Mouse (Mus musculus): ENCODE data around the gene Rassf7.

Rassf7 gene

DNA sequence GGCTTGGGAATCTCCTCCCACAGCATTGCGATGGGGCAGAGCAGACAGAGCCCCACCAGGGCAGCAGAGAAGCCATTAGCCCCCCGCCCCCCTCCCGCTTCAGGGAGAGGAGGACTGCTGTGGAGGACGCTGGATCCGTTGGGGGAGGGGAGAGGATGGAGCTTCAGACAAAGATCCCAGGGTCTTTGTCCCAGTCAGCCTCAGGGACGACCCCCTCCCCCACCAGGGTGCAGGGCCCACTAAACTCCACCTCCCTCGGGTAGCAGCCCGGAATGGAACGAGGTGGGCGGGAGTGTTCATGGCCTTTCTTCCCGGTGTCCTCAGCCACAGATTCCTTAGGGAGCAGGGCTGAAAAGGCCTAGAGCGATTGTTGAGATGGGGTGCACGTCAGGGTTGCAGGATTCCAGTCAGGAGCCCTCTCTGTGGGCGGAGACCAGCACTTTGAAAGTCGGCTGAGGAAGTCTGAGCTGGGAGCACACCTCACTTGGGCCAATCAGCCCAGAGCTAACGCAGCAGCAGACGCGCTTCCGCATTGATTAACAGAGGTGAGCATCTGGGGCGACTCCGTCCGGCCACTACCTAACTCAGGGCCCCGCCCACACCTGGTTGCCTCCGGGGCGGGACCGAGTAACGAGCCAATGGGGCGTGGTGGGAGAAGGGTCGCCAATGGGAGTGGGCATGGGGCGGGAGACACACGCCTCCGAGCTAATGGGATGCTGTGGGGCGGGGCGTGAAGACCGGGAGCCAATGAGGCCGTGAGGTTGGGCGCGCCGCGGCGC, at the start of gene Rassf7:
Gene Rassf7 (plus strand): TSS at position 760 of the 779 bp plus-strand sequence.
- DNase-seq (ENCODE audit: low spot score in 2 of 2) = peak; percentile 68 to 86

DNA sequence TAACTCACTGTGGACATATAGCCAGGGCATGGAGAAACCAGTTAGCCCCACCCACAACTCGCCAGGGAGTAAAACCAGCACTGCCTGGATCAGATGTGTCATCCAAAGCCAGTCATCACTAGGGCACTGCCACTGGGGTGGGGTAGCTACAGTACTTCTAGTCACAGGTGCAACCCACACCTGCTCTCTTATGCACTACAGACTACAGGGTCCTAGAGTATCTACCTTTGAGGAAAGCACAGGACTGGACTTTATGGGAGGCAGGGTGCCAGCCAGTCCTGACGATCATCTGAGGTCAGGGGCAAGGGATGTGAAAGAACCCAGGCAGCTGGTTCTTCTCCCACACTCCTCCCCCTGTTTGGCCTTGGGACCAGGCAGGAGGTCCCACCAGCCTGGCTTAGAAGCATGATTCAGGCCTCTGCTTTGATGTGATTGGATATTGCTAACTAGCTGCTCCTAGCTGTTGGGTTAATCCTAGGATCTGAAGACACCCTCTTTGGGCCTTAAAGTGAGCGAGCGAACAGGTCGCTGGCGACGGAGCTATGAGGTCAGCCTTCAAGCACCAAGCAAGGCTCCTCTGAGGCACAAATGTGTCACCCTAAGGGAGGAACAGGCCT, 47.7 kb upstream of the Rassf7 start:
- DNase-seq (ENCODE audit: low spot score in 2 of 2) = no peak

- no peak for DNase-seq (ENCODE audit: low spot score in 2 of 2)
These were observed 47.1 kb upstream of the Rassf7 start for GRCm38 (mm10) chr7:141168518-141168953.

- no peak for DNase-seq (ENCODE audit: low spot score in 2 of 2)
These were observed 46.4 kb upstream of the Rassf7 start for GRCm38 (mm10) chr7:141169300-141169699.

DNA sequence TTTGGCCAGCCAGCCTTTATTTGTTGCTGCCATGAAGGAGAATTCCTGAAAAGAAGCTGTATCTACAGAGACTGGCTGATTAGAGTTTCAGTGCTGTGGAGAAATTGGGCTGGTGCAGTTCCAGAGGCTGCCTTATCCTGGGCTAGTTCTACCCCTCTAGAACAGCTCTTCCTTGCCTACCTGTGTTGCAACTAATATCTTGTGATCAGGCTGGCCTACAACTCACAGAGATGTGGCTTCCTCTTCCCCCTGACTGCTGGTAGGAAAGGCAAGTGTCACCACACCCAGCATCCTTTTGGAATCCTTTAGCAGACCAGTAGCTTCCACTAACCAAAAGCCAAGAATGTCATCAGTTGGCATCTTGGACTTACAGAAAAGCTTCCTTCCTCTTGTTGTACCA, 45.8 kb upstream of the Rassf7 start:
- DNase-seq (ENCODE audit: low spot score in 2 of 2) = no peak

- DNase-seq (ENCODE audit: low spot score in 2 of 2) = peak; percentile 75 to 89
These were observed 43.3 kb upstream of the Rassf7 start, which contains the start of gene Rnh1 for GRCm38 (mm10) chr7:141172116-141173006. Rnh1 (minus strand) TSS chr7:141172857.

- DNase-seq (ENCODE audit: low spot score in 2 of 2) = no peak
These were observed 42.3 kb upstream of the Rassf7 start for GRCm38 (mm10) chr7:141173323-141173850.

- DNase-seq (ENCODE audit: low spot score in 2 of 2) = no peak
These were observed 40.6 kb upstream of the Rassf7 start for GRCm38 (mm10) chr7:141175068-141175467.

- peak; percentile 78 to 86 for DNase-seq (ENCODE audit: low spot score in 2 of 2)
These were observed 39.5 kb upstream of the Rassf7 start for GRCm38 (mm10) chr7:141176173-141176572.

- no peak for DNase-seq (ENCODE audit: low spot score in 2 of 2)
These were observed 27.5 kb upstream of the Rassf7 start for GRCm38 (mm10) chr7:141188194-141188593.

DNA sequence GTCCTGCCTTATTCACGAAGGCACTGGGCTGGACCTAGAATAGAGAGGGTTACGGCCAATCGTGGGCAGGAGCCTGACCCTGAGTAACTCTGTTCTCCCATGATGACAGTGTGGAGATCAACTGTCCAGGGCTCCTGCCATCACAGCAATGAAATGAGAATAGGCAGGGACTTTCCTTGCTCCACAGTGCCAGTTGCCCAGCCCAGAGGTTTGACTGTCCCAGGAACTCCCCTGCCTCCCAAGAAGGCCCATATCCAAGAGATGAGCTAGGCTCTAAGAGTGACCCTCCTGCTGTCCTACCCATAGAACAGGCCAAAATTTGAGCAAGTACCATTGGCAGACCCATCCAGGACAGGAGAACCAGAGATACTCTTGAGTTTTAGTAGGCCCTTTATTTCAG, 26.9 kb upstream of the Rassf7 start:
- DNase-seq (ENCODE audit: low spot score in 2 of 2) = no peak

DNA sequence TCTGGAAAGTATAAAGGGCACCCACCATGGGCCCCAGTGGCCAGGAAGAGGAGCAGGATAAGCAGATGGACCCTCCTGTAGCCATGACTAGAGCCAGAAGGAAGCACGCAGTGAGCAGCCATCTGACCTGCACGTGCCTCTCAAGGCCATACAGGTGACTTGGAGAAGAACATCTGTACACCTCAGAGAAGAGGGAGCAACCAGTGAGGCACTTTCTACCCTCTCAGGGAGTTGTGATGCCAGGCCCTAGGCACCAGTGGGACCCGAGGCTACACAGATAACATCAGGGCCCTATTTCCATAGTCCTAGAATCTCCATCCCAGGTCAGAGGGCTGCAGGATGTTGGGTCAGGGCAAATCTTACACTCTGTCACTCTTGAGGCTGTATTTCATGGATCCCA, 25.4 kb upstream of the Rassf7 start:
- DNase-seq (ENCODE audit: low spot score in 2 of 2) = no peak

DNA sequence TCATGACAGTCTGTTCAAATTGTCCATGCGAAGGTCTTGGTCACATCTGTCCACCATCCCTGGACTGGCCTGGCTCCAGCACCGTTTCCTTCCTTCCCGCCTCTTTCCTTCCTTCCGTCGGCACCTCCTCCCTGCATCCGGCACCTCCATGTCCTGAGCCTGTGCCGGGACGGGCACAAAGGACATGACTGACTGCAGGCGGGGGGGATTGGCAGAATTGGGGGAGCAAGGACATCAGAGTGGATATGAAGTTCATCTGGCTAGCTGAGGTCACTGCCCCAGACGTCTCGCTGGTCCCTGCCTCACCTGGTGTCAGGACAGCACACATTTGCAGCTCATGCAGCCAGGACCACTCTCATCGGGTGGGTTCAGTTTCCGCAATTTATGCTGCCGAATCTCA, 24.6 kb upstream of the Rassf7 start:
- DNase-seq (ENCODE audit: low spot score in 2 of 2) = no peak

GRCm38 (mm10) chr7:141191796-141192685, 23.6 kb upstream of the Rassf7 start:
- no peak for DNase-seq (ENCODE audit: low spot score in 2 of 2)

DNA sequence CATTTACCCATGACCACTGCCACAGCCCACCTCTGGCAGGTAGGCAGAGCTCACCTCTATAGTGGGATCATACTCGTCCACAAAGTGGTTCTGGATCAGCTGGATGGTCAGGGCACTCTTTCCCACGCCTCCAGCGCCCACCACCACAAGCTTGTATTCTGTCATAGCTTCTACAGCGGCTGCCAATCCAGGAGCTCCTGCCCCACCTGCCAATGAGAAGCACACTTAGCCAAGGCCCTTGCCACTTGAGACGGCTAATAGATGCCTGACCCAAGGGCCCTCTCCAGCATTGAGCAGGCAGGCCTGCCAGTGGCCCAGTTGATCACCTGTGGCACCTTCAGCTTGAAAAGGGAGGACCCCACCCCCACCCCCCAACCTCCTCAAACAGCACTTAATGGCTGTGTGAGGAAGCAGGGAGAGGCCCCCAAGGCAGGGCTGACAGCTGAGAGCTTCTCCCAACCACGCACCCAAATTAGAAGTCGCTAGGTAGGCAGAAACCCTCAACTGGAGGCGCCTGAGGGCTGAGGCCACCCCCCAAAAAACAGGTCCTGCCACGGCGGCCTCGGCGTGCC, 22.8 kb upstream of the Rassf7 start:
- DNase-seq (ENCODE audit: low spot score in 2 of 2) = no peak

- peak in 1 of 2 experiments; percentile 38 for DNase-seq (ENCODE audit: low spot score in 2 of 2)
These were observed 22.3 kb upstream of the Rassf7 start for GRCm38 (mm10) chr7:141193348-141193856.

- peak; percentile 97 to 99 for DNase-seq (ENCODE audit: low spot score in 2 of 2)
These were observed 21.7 kb upstream of the Rassf7 start, which contains the start of the genes Hras and Lrrc56 for GRCm38 (mm10) chr7:141193948-141194347. Hras (minus strand) TSS chr7:141194005. Lrrc56 (plus strand) TSS chr7:141194157.

- no peak for DNase-seq (ENCODE audit: low spot score in 2 of 2)
These were observed 21.3 kb upstream of the Rassf7 start for GRCm38 (mm10) chr7:141194409-141194808.

- peak; percentile 79 to 90 for DNase-seq (ENCODE audit: low spot score in 2 of 2)
These were observed 20.8 kb upstream of the Rassf7 start for GRCm38 (mm10) chr7:141194830-141195229.

DNA sequence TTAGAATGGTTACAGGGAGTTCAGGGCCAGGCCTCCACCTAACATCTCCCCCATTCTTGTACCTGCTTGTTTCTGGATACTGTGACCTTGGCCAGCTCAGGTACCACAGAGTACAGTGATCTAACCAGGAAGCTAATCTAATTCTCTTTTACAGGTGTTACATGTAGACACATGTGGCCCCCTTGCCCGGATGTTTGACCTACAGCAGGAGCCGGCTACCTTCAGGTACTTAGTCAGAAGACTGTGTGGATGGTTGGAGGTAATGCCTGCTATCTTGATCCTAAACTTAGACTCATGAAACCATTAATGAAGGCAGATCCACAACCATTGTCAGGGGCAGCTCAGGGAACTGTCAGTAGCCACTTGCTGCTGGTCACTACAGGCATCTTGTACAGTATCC, 19.9 kb upstream of the Rassf7 start:
- DNase-seq (ENCODE audit: low spot score in 2 of 2) = no peak
